Mouse (Mus musculus) heart, embryonic 16.5 days (tissue): Measurements from ENCODE around the gene Coq8a. TPM values are rescaled to one million over a fixed set of nuclear protein-coding genes. Genes with fewer than 3 reads are reported as not detected.

ENCODE experiments used
- ATAC-seq: fragments of 200-750 bp; cut with Nextera tagmentation; replicated peaks from 2 replicates; pipeline ENCODE4 v1.8.0; 2017; ENCODE audit warnings: moderate number of reproducible peaks; ENCODE audit not compliant: insufficient read depth, low FRiP score; ENCODE audit errors: extremely low read depth
- H3K27ac ChIP-seq: fragments of 300-500 bp; sonication (generic); 2 replicates; pipeline ENCODE4 v1.5.1; 2014; ENCODE audit warnings: mild to moderate bottlenecking, low read length, control low read depth, moderate library complexity
- H3K27me3 ChIP-seq: fragments of 300-500 bp; sonication (generic); 2 replicates; pipeline ENCODE4 v1.6.1; 2014; ENCODE audit warnings: low read length, mixed read lengths; ENCODE audit not compliant: control insufficient read depth, insufficient read depth
- H3K36me3 ChIP-seq: fragments of 300-500 bp; sonication (generic); 2 replicates; pipeline ENCODE4 v1.6.1; 2014; ENCODE audit not compliant: control insufficient read depth, insufficient read depth
- H3K4me1 ChIP-seq: fragments of 300-500 bp; sonication (generic); 2 replicates; pipeline ENCODE4 v1.6.1; 2014; ENCODE audit warnings: low read length, mixed read lengths; ENCODE audit not compliant: control insufficient read depth, insufficient read depth
- H3K4me2 ChIP-seq: fragments of 300-500 bp; sonication (generic); 2 replicates; pipeline ENCODE4 v1.6.1; 2014; ENCODE audit warnings: low read depth, mild to moderate bottlenecking, control low read depth, low read length
- H3K4me3 ChIP-seq: fragments of 300-500 bp; sonication (generic); 2 replicates; pipeline ENCODE4 v1.5.1; 2014; ENCODE audit warnings: mild to moderate bottlenecking, control low read depth, low read length
- H3K9ac ChIP-seq: fragments of 300-500 bp; sonication (generic); 2 replicates; pipeline ENCODE4 v1.6.1; 2014; ENCODE audit warnings: low read length, control low read depth
- H3K9me3 ChIP-seq: fragments of 300-500 bp; sonication (generic); replicated peaks from 2 replicates; pipeline ENCODE4 v1.6.1; 2016; ENCODE audit warnings: low read length; ENCODE audit not compliant: control insufficient read depth
- WGBS: fragments of 180-500 bp; shearing (Covaris S2); extraction: QIAGEN DNeasy Blood & Tissue Kit; methylation state at CpG from one replicate; pipeline ENCODE4 v1.1.7; 2014; 5-methylcytosine and 5-hydroxymethylcytosine counted together
- polyA plus RNA-seq: library from polyadenylated mRNA; unstranded; fragments of >200 nt; fragmentation: Nextera tagmentation; extraction: Ambion mirVana; gene quantifications from 2 replicates; pipeline ENCODE4 v1.2.1, GENCODE M21; 2015

Gene Coq8a
- polyA plus RNA-seq, 1 experiment from 2014 or later = 70.0 TPM

- Histone ChIP-seq H3K9ac (no peak overlapping the region), H3K27me3 (no peaks in the 10 kb centered on the region), H3K4me3 (no peak overlapping the region), H3K36me3 (peaks cover 9% of the 10 kb centered on the region), H3K4me1 (no peaks in the 10 kb centered on the region), H3K4me2 (no peak overlapping the region), H3K27ac (no peak overlapping the region), H3K9me3 (no peaks in the 10 kb centered on the region)
- no peak for ATAC-seq
- 92% methylated on average over 20 of the region's 20 CpGs for WGBS
These were observed 37.6 kb downstream of the Coq8a start for GRCm38 (mm10) chr1:180161566-180162355.

- no peak for ATAC-seq
- Histone ChIP-seq H3K4me2 (no peak overlapping the region), H3K4me3 (no peak overlapping the region), H3K27me3 (no peaks in the 10 kb centered on the region), H3K36me3 (peaks cover 6% of the 10 kb centered on the region), H3K9ac (no peak overlapping the region), H3K4me1 (no peaks in the 10 kb centered on the region), H3K27ac (no peak overlapping the region), H3K9me3 (no peaks in the 10 kb centered on the region)
- WGBS = 85% methylated on average over 3 of the region's 3 CpGs
These were observed 38.2 kb downstream of the Coq8a start for GRCm38 (mm10) chr1:180161160-180161559.

GRCm38 (mm10) chr1:180160545-180160944 lies 38.9 kb downstream of the Coq8a start:
- Histone ChIP-seq H3K4me1 (no peaks in the 10 kb centered on the region), H3K9me3 (no peaks in the 10 kb centered on the region), H3K27me3 (no peaks in the 10 kb centered on the region), H3K36me3 (peaks cover 6% of the 10 kb centered on the region), H3K4me2 (no peak overlapping the region), H3K4me3 (no peak overlapping the region), H3K27ac (no peak overlapping the region), H3K9ac (no peak overlapping the region)
- ATAC-seq = no peak
- 74% methylated on average over 2 of the region's 2 CpGs for WGBS

- no peaks in the 10 kb centered on the region for H3K4me1 ChIP-seq
- H3K4me2 ChIP-seq = no peak overlapping the region
- H3K36me3 ChIP-seq = peaks cover 6% of the 10 kb centered on the region; the same call in 1 of the 2 replicates
- H3K9ac ChIP-seq = no peak overlapping the region
- H3K4me3 ChIP-seq = no peak overlapping the region
- 71% methylated on average over 2 of the region's 2 CpGs for WGBS
- H3K27me3 ChIP-seq = no peaks in the 10 kb centered on the region
- H3K27ac ChIP-seq = no peak overlapping the region
- H3K9me3 ChIP-seq = no peaks in the 10 kb centered on the region
- no peak for ATAC-seq
These were observed 40.8 kb downstream of the Coq8a start for GRCm38 (mm10) chr1:180158648-180159047.

GRCm38 (mm10) chr1:180151191-180151590 lies 48.2 kb downstream of the Coq8a start:
- no peaks in the 10 kb centered on the region for H3K27me3 ChIP-seq
- ATAC-seq = no peak
- H3K4me1 ChIP-seq = no peaks in the 10 kb centered on the region
- peaks cover 9% of the 10 kb centered on the region for H3K36me3 ChIP-seq
- no peak overlapping the region for H3K9ac ChIP-seq
- no peak overlapping the region for H3K27ac ChIP-seq
- no peak overlapping the region for H3K4me3 ChIP-seq
- WGBS = 81% methylated on average over 8 of the region's 8 CpGs
- no peak overlapping the region for H3K4me2 ChIP-seq
- H3K9me3 ChIP-seq = no peaks in the 10 kb centered on the region

GRCm38 (mm10) chr1:180148563-180148962 lies 50.8 kb downstream of the Coq8a start:
- peaks cover 15% of the 10 kb centered on the region for H3K36me3 ChIP-seq
- no peak overlapping the region for H3K9ac ChIP-seq
- H3K4me1 ChIP-seq = no peaks in the 10 kb centered on the region
- no peaks in the 10 kb centered on the region for H3K27me3 ChIP-seq
- no peak overlapping the region for H3K4me3 ChIP-seq
- no peak for ATAC-seq
- H3K27ac ChIP-seq = peak overlapping the region; percentile 1; the same call in 1 of the 2 replicates
- H3K4me2 ChIP-seq = no peak overlapping the region
- no peaks in the 10 kb centered on the region for H3K9me3 ChIP-seq
- 86% methylated on average over 4 of the region's 4 CpGs for WGBS

- no peak for ATAC-seq
- H3K4me1 ChIP-seq = no peaks in the 10 kb centered on the region
- H3K9ac ChIP-seq = no peak overlapping the region
- no peaks in the 10 kb centered on the region for H3K27me3 ChIP-seq
- H3K4me3 ChIP-seq = no peak overlapping the region
- 75% methylated on average over 4 of the region's 4 CpGs for WGBS
- no peak overlapping the region for H3K4me2 ChIP-seq
- peaks cover 17% of the 10 kb centered on the region for H3K36me3 ChIP-seq
- H3K27ac ChIP-seq = peak overlapping the region; percentile 1; the same call in 1 of the 2 replicates
- H3K9me3 ChIP-seq = no peaks in the 10 kb centered on the region
These were observed 51.4 kb downstream of the Coq8a start for GRCm38 (mm10) chr1:180148036-180148435.

- H3K4me3 ChIP-seq = no peak overlapping the region
- H3K27me3 ChIP-seq = no peaks in the 10 kb centered on the region
- no peak overlapping the region for H3K4me2 ChIP-seq
- H3K9ac ChIP-seq = no peak overlapping the region
- 83% methylated on average over 2 of the region's 2 CpGs for WGBS
- H3K4me1 ChIP-seq = no peaks in the 10 kb centered on the region
- peaks cover 27% of the 10 kb centered on the region for H3K36me3 ChIP-seq
- no peak overlapping the region for H3K27ac ChIP-seq
- no peaks in the 10 kb centered on the region for H3K9me3 ChIP-seq
- no peak for ATAC-seq
These were observed 58.4 kb downstream of the Coq8a start for GRCm38 (mm10) chr1:180140970-180141369.

- no peak overlapping the region for H3K27ac ChIP-seq
- no peak for ATAC-seq
- H3K4me2 ChIP-seq = no peak overlapping the region
- H3K9ac ChIP-seq = no peak overlapping the region
- H3K9me3 ChIP-seq = no peaks in the 10 kb centered on the region
- no peak overlapping the region for H3K4me3 ChIP-seq
- no peaks in the 10 kb centered on the region for H3K27me3 ChIP-seq
- H3K4me1 ChIP-seq = no peaks in the 10 kb centered on the region
- H3K36me3 ChIP-seq = peaks cover 26% of the 10 kb centered on the region
- 84% methylated on average over 4 of the region's 4 CpGs for WGBS
These were observed 60.2 kb downstream of the Coq8a start for GRCm38 (mm10) chr1:180139158-180139557.
